Mouse (Mus musculus): ENCODE measurements around the gene Ubald2.
A peak's percentile ranks its signal among the peaks of the same experiment; 100 is the strongest.
"Not testable (repeated sequence)": the region's sequence is repeated elsewhere in the genome, so short reads cannot be mapped to it uniquely, and the experiment has no call there.

The Ubald2 gene

DNA sequence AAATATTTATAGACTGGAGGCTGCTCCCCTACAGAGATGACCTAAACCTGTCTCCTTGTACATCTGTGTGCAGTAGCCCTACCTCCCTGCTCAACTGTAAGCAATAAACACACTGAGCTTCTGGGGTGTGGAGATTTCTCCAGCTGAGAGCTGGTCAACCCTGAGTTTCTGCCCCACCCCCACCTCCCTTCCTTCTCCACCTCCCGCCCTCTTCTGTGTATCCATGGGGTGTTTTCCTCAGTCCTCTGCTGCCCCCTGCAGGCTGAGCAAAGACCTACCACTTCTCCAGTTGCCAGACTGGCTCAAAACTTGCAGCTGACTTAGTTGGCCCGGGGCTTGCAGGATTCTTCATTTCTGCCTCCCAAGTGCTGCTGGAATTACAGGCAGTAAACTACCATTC is 29.9 kb downstream of the Ubald2 start:
- DNase-seq (ENCODE audit: low spot score) = peak; percentile 91

DNA sequence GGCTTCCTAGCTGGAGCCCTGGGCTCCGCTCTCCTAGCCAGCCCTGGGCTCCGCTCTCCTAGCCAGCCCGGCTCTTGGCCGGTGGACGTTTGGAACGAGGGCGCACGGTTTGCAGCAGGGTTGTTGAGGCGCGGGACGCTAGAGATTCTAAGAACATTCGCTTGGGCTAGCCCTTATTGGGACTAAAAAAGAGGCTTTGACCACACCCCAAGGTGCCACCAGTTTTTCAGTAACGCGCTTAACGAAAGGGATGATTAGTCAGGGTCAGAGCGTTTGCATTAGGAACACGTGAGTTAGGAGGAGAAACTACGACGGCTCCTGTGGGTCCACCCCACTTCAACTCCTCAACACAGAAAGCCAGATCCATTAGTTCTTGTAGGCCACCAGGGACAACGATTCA is 32.2 kb downstream of the Ubald2 start, which contains the start of gene Qrich2:
Qrich2 (minus strand) TSS at position 101 of the 400 bp plus-strand sequence.
- no peak for DNase-seq (ENCODE audit: low spot score)

DNA sequence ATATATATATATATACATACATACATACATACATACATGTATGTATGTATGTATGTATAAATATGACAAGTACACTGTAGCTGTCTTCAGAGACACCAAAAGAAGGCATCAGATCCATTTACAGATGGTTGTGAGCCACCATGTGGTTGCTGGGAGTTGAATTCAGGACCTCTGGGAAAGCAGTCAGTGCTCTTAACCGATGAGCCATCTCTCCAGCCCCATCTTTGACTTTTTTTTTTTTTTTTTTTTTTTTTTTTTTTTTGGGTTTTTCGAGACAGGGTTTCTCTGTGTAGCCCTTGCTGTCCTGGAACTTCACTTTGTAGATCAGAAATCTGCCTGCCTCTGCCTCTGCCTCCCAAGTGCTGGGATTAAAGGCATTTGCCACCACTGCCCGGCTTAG is 34.4 kb downstream of the Ubald2 start:
- not testable (repeated sequence) for DNase-seq (ENCODE audit: low spot score)

DNA sequence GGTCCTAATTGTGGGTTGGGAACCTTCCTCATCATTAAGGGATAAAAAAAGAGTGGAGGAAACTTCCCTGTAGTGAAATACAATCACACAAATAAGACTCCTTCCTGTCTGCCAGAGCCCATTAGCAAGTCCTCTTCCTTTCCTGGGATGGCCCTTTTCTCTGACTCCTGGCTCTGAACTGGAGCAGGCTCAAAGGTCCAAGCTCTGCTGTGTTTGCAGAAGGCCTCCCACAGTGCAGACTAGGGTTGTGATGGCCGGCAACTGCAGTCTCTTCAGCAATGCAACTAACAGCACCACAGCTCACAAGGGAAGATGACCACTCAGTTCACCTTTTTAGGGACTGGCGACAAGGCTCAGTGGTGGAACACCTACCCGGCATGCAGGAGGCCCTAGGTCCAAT is 36.4 kb downstream of the Ubald2 start:
- no peak for DNase-seq (ENCODE audit: low spot score)

DNA sequence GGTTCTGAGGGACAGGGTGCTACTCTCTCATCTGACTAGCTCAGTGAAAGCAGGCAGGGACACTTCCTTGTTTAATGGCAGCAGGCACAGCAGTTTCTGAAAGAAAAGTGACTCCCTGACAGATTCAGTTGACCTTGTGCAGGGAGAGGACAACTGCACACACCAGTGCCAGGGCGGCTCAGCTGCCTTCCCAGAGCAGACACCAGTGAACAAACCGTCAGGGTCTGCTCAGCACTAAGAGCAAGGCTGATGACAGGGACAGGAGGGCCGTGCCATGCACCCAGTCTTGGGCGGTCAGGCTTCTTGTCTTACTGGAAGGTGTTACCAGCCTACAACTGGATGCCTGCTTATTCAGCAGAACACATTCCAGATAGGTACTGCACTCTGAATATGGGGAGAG is 37.0 kb downstream of the Ubald2 start:
- no peak for DNase-seq (ENCODE audit: low spot score)

DNA sequence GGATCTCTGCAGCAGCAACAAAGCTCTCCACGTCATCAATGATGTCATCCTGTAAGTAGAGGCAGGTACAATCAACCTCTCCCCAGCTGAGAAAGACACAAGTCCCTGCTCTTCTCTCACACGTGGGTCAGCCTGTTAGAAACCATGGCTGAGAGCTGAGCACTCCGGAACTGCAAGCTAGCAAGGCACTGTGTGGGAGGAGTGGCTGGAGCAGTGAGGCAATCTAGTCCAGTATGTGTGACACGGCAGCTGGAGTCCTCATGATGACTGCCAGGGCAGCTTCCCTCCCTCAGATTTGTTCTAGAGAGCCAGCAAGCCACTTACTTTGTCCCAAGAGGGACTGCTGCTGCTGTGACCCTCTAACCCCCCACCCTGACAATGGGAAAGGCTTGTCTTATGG is 38.4 kb downstream of the Ubald2 start:
- no peak for DNase-seq (ENCODE audit: low spot score)

DNA sequence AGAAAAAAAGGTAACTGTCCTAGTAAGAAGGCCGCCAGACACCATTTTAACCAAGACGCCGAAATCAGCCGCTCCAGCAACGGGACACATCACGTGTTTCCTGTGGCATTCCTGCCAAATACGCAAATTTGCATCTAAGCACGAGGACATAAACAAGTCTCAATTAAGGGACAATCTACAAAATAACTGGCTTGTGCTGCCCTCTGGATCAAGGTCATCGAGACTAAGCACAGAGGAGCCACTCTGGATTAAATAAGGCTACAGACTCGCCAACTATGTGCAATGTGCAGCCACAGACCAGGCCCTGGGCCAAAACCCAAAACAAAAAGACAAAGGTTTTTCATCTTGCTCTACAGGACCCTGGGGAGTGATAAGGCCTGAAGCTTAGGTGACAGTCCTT is 42.1 kb downstream of the Ubald2 start:
- DNase-seq (ENCODE audit: low spot score) = no peak

DNA sequence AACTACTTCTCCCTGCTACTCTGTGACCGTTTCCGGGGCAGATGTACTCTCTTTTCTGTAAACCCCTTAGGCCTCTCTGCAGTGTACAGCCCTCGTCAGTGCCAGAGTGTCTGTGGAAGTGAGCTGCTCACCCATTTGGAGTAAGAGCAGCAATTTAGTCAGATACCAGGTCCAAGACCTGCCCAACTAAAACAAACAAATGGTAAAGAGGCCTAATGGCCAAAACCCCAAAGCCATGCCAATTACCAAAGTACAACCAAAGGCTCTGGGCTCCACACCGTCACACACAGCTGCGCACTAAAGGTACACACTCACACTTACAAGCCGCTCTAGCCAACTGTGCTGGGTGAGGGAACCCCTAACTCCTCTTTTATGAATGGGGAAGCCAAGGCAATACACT is 42.8 kb downstream of the Ubald2 start:
- DNase-seq (ENCODE audit: low spot score) = no peak

DNA sequence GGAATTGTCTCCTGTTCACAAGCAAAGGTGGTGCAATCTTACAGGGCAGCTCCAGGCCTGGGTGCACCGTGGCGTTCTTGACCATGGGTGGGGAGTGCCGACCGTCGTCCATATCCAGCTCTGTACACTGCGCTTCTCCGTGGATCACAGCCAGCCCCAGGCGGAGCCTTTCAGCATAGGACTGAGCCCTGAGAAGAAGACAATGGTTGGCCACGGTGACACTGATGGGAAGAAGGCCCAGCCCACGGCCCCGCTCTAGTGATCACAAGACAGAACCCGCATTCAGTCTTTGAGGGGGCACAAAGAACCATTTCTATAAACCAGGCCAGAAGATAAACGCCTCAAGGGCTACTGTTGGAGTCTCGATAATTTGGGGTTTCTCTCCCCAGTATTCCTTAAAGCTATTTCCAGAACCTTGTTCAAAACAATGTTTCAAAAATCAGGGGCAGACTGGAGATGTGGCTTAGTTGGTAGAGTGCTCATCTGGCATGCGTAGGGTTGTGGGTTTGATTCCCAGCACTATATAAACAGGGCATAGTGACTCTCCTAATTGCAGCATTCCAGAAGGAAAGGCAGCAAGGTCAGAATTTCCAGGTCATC is 43.4 kb downstream of the Ubald2 start:
- no peak for DNase-seq (ENCODE audit: low spot score)

DNA sequence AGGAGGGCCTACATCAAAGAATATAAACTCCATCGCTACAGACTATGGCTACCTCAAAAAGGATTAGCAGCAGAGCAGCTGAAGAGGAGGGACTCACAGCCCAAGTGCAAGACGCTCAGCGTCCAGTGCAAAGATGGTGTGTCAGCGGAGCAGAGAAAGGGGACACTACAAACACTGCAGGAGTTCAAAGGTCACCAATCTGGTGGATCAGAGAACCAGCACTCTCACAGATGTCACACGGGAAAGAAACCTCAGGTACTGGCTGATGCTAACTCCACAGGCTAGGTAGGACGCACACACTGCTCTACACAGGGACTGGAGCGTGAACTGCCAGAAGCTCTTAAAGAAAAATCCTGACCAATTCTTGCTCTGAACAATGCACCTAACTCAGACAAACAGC is 45.1 kb downstream of the Ubald2 start:
- no peak for DNase-seq (ENCODE audit: low spot score)

DNA sequence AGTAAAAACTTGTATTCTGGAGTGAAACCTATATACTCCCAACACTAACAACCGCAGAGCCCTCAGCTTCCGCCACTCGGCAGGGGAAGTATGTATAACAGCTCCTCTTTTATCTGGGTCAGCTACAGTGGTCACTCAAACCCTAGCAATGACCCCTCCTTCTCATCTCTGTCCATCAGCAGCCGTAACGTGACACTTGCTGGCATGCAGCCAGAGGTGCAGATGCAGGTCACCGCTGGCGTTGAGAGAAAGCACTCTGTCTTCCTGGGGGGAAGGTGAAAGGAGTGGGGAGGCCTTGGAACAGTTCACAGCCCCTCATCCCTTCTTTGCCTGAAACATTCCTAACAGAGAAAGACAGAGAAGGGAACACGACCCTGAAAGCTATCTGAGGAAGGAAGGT is 45.9 kb downstream of the Ubald2 start:
- no peak for DNase-seq (ENCODE audit: low spot score)

DNA sequence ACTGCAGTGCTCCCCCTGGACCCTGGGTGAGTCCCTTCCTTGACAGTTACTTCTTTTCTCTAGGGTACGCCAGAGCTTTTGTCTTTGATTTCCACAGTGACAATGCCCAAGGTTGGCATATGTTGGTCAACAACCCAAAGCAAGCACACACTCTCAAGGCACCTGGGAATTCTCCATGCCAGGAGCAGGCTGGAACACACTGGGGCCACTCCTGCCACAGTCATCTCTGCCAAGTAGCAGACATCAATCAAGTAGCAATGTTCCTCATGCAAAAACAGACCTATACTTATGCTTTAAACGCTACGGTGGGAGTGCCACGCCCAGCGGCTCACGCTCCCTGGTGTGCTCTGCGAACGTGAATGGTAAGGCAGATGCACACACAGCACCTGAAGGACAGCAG is 47.1 kb downstream of the Ubald2 start:
- no peak for DNase-seq (ENCODE audit: low spot score)

DNA sequence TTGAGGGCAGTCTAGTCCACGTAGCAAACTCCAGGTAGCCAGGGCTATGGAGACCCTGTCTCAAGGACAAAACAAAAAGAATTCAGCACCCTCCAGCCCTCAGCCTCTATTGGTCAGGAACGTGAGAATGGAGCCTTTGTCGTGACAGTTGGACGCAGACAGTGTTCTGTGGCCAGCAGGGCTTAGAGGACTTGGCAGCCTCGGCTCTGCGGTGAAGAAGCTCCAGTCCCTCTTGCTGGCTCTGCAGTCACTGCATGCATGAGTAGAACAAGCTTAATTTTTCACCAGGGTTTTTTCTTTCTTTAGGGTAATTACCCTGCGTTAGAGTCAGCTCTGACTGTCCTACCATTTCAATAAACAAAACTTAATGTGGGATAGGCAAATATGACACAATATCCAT is 47.9 kb downstream of the Ubald2 start:
- no peak for DNase-seq (ENCODE audit: low spot score)

DNA sequence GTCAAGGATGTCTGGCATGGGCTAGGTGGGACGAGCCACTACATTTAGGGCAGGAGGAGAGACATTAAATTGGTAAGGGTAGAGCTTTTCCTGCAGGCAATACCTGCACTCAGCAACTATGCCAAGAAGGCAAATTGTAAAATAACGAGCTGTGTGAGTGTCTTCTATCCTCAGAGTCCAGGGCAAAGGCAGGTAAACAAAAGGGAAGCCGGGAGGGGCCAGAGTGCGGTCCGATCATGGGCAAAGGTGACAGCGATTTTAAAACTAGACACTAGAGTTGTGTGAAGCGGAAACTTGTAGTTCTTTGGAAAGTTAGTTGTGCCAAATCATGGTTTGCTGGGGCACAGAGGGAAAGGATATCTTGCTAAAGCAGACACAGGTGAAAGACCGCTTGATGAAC is 50.4 kb downstream of the Ubald2 start:
- DNase-seq (ENCODE audit: low spot score) = no peak

DNA sequence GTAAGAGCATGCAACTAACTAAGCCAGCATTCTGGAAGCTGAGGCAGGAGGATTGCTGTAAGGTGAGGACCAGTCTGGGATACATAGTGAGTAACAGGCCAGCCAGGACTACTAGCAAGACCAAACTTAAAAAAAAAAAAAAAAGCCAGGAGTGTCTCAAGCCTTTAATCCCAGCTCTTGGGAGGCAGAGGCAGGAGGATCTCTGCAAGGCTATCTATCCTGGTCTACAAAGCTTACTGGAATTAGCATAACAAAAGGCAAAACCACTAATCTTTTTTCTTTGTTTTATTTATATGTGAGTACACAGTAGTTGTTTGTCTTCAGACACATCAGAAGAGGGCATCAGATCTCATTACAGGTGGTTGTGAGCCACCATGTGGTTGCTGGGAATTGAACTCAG is 54.3 kb downstream of the Ubald2 start:
- DNase-seq (ENCODE audit: low spot score) = no peak
